Mouse (Mus musculus): Measurements from ENCODE around the gene Baz2b.
"Not testable (repeated sequence)": the region's sequence is repeated elsewhere in the genome, so short reads cannot be mapped to it uniquely, and the experiment has no call there.

The Baz2b gene

GRCm38 (mm10) chr2:59881831-59882741 lies 327.6 kb downstream of the Baz2b start, which contains the start of gene Wdsub1:
Gene Wdsub1, minus strand, starts transcription at chr2:59882591.
- in situ Hi-C loops (cut with MboI, MseI), result no loop called here

- in situ Hi-C loops (cut with MboI, MseI), result no loop called here
These were observed 328.2 kb downstream of the Baz2b start for GRCm38 (mm10) chr2:59881404-59881803.

GRCm38 (mm10) chr2:59878221-59878620 lies 331.4 kb downstream of the Baz2b start:
- in situ Hi-C loops (cut with MboI, MseI), result no loop called here

GRCm38 (mm10) chr2:59877335-59877734 lies 332.3 kb downstream of the Baz2b start:
- in situ Hi-C loops (cut with MboI, MseI), result no loop called here

GRCm38 (mm10) chr2:59876482-59876881 lies 333.2 kb downstream of the Baz2b start:
- in situ Hi-C loops (cut with MboI, MseI), result no loop called here

GRCm38 (mm10) chr2:59870526-59870925 lies 339.1 kb downstream of the Baz2b start:
- in situ Hi-C loops (cut with MboI, MseI), result no loop called here

- in situ Hi-C loops (cut with MboI, MseI), result no loop called here
These were observed 347.0 kb downstream of the Baz2b start for GRCm38 (mm10) chr2:59862618-59863017.

- in situ Hi-C loops (cut with MboI, MseI), result no loop called here
These were observed 355.3 kb downstream of the Baz2b start for GRCm38 (mm10) chr2:59854363-59854762.

GRCm38 (mm10) chr2:59853543-59853942 lies 356.1 kb downstream of the Baz2b start:
- in situ Hi-C loops (cut with MboI, MseI), result no loop called here

- in situ Hi-C loops (cut with MboI, MseI), result no loop called here
These were observed 356.7 kb downstream of the Baz2b start for GRCm38 (mm10) chr2:59852916-59853315.

GRCm38 (mm10) chr2:59851885-59852284 lies 357.8 kb downstream of the Baz2b start:
- in situ Hi-C loops (cut with MboI, MseI), result not testable (repeated sequence)

All from regulatory T cell (primary cell).